ENCODE assay signal across 8 mouse cellular contexts in genomic region chr9:26733986-26734385, GRCm38 (mm10). TPM values are rescaled to one million over a fixed set of nuclear protein-coding genes. Genes with fewer than 3 reads are reported as not detected.
DNase-seq lines count a peak whose midpoint lies in the region; ATAC-seq and TF ChIP-seq lines count a peak whose summit lies in the region.

No protein-coding gene starts in this region.

- TF ChIP-seq EP300 in ES-Bruce4 (IDR thresholded peaks at IDR 0.05; ENCODE audit: insufficient read depth, low read depth, low read length), result no peak

- intact Hi-C loops in heart, postnatal 10 days (cut with DNase I), result no loop called here

- H3K4me3 ChIP-seq in heart, embryonic 10.5 days, result peak overlapping the region; percentile 66
- H3K4me3 ChIP-seq in ES-Bruce4 (ENCODE audit: low read depth, low read length), result peak overlapping the region; percentile 29
- H3K4me3 ChIP-seq in forebrain, embryonic 14.5 days (ENCODE audit: low read depth, low read length), result peak overlapping the region; percentile 84
- H3K4me3 ChIP-seq in limb, embryonic 13.5 days, result peak overlapping the region; percentile 55

- peak overlapping the region; percentile 83 for H3K4me2 ChIP-seq in forebrain, embryonic 14.5 days (ENCODE audit: low read length)
- peak overlapping the region; percentile 95 for H3K4me2 ChIP-seq in limb, embryonic 13.5 days (replicated peaks)

- no peak for TF ChIP-seq POLR2A in ES-Bruce4 (IDR thresholded peaks at IDR 0.05; ENCODE audit: insufficient read depth, low read length)

- WGBS in heart, embryonic 10.5 days, result 2% methylated on average over 37 of the region's 37 CpGs
- WGBS in forebrain, embryonic 14.5 days, result 0% methylated on average over 34 of the region's 37 CpGs
- whole genome bisulfite sequencing in limb, embryonic 13.5 days, result 2% methylated on average over 37 of the region's 37 CpGs

- H3K9ac ChIP-seq in ES-Bruce4 (ENCODE audit: low read depth, poor library complexity, severe bottlenecking), result peak overlapping the region; percentile 50
- peak overlapping the region; percentile 98 for H3K9ac ChIP-seq in forebrain, embryonic 14.5 days (ENCODE audit: low read length)
- H3K9ac ChIP-seq in limb, embryonic 13.5 days, result peak overlapping the region; percentile 65

- H3K36me3 ChIP-seq in heart, embryonic 10.5 days, result no peaks in the 10 kb centered on the region
- H3K36me3 ChIP-seq in ES-Bruce4 (ENCODE audit: control insufficient read depth, insufficient read depth, low read length, poor library complexity, severe bottlenecking), result no peaks in the 10 kb centered on the region
- no peaks in the 10 kb centered on the region; the same call in 1 of the 2 replicates for H3K36me3 ChIP-seq in forebrain, embryonic 14.5 days (ENCODE audit: control insufficient read depth, insufficient read depth, low read length)
- H3K36me3 ChIP-seq in limb, embryonic 13.5 days, result no peaks in the 10 kb centered on the region

- peaks cover 10% of the 10 kb centered on the region for H3K4me1 ChIP-seq in heart, embryonic 10.5 days
- no peaks in the 10 kb centered on the region for H3K4me1 ChIP-seq in ES-Bruce4 (ENCODE audit: control insufficient read depth, insufficient read depth, low read length)
- H3K4me1 ChIP-seq in forebrain, embryonic 14.5 days (ENCODE audit: control insufficient read depth, insufficient read depth, low read length), result peaks cover 25% of the 10 kb centered on the region
- H3K4me1 ChIP-seq in limb, embryonic 13.5 days, result peaks cover 14% of the 10 kb centered on the region

- peaks cover 65% of the 10 kb centered on the region for H3K27me3 ChIP-seq in heart, embryonic 10.5 days (ENCODE audit: insufficient read depth, poor library complexity, severe bottlenecking)
- H3K27me3 ChIP-seq in ES-Bruce4 (ENCODE audit: control insufficient read depth, insufficient read depth, low read length, poor library complexity, severe bottlenecking), result peaks cover 17% of the 10 kb centered on the region
- H3K27me3 ChIP-seq in forebrain, embryonic 14.5 days (replicated peaks; ENCODE audit: control insufficient read depth, insufficient read depth, low read length), result no peaks in the 10 kb centered on the region
- H3K27me3 ChIP-seq in limb, embryonic 13.5 days, result peaks cover 57% of the 10 kb centered on the region

- TF ChIP-seq CTCF in ES-Bruce4 (IDR thresholded peaks at IDR 0.05; ENCODE audit: low read depth, low read length), result no peak

- no peak overlapping the region for H3K27ac ChIP-seq in heart, embryonic 10.5 days
- no peak overlapping the region for H3K27ac ChIP-seq in ES-Bruce4 (ENCODE audit: insufficient read depth, low read length)
- peak overlapping the region; percentile 88 for H3K27ac ChIP-seq in forebrain, embryonic 14.5 days (ENCODE audit: low read depth, low read length)
- no peak overlapping the region for H3K27ac ChIP-seq in limb, embryonic 13.5 days

- peak; percentile 43 for ATAC-seq in forebrain, embryonic 14.5 days
- peak; percentile 52 for ATAC-seq in limb, embryonic 13.5 days (ENCODE audit: low FRiP score, low read depth)

- no peaks in the 10 kb centered on the region for H3K9me3 ChIP-seq in heart, embryonic 10.5 days
- no peaks in the 10 kb centered on the region for H3K9me3 ChIP-seq in ES-Bruce4 (replicated peaks; ENCODE audit: control insufficient read depth, insufficient read depth, low read length, poor library complexity, severe bottlenecking)
- H3K9me3 ChIP-seq in forebrain, embryonic 14.5 days (replicated peaks; ENCODE audit: control insufficient read depth, low read length), result no peaks in the 10 kb centered on the region
- no peaks in the 10 kb centered on the region for H3K9me3 ChIP-seq in limb, embryonic 13.5 days

- no peak for DNase-seq in heart, embryonic 10.5 days (ENCODE audit: low spot score)
- DNase-seq in heart, postnatal 10 days, result no peak
- DNase-seq in forebrain, embryonic 14.5 days (ENCODE audit: low spot score), result peak; percentile 47
- DNase-seq in right cerebral cortex, postnatal 4 days, result peak; percentile 61
- DNase-seq in adrenal gland, adult 8-10 months, result no peak
- DNase-seq in kidney, postnatal 14 days, result no peak

RNA-seq across cellular contexts. Expression of gene B3gat1, which starts 0.5 kb away (rescaled TPM):
- polyA plus RNA-seq in heart, embryonic 10.5 days (2016; fragmentation: Nextera tagmentation; extraction: Ambion mirVana), result not detected in 2 replicates
- not detected for total RNA-seq in heart, postnatal 10 days (2021)
- polyA plus RNA-seq in ES-Bruce4 (2011; ENCODE audit: insufficient read depth, insufficient read length, low read depth, missing spikeins), result not detected in 2 replicates
- polyA plus RNA-seq in forebrain, embryonic 14.5 days (2014; fragmentation: Nextera tagmentation; extraction: Ambion mirVana), result 26.0 and 35.2 TPM in 2 replicates
- polyA plus RNA-seq in limb, embryonic 13.5 days (2015; fragmentation: Nextera tagmentation; extraction: Ambion mirVana), result 0.19 and 0.46 TPM in 2 replicates
- total RNA-seq in adrenal gland, adult 8-10 months (2022), result 1 to 10 TPM in 3 of 4 experiments, under 1 TPM in 1; 0.87 to 2.0 (median 1.5) TPM

Comparison
In these comparisons a context has a peak if more than half of its experiments do, and no peak if none do; other contexts are left out.
1. DNase-seq: peak in forebrain, embryonic 14.5 days (single experiment) and right cerebral cortex, postnatal 4 days (single experiment); none in heart, embryonic 10.5 days (single experiment), heart, postnatal 10 days (0 of 2), adrenal gland, adult 8-10 months (single experiment) and kidney, postnatal 14 days (single experiment).
2. H3K4me3 ChIP-seq: peak in every context shown above with its lines; median percentile 84 in forebrain, embryonic 14.5 days; 66 in heart, embryonic 10.5 days; 55 in limb, embryonic 13.5 days; 29 in ES-Bruce4.
3. RNA of gene B3gat1, which starts 0.5 kb away (polyA plus RNA-seq): 26.0 to 35.2 TPM in forebrain, embryonic 14.5 days; 0.19 to 0.46 TPM in limb, embryonic 13.5 days, not detected in ES-Bruce4 and not detected in heart, embryonic 10.5 days; every median in the first group is over 10 times any median in the second.
4. Peak in every context shown above with its lines, with median percentiles within 50 percentile points of each other: H3K9ac ChIP-seq.